Mouse (Mus musculus) hindbrain, embryonic 11.5 days (tissue): ENCODE data around the gene Rasgrp4. TPM values are rescaled to one million over a fixed set of nuclear protein-coding genes. Genes with fewer than 3 reads are reported as not detected.

Experiments used
- ATAC-seq: fragments of 200-750 bp; cut with Nextera tagmentation; 2 replicates; pipeline ENCODE4 v1.8.0; 2017; ENCODE audit warnings: mild to moderate bottlenecking, moderate TSS enrichment, moderate library complexity; ENCODE audit not compliant: low FRiP score
- DNase-seq: peaks from one replicate; pipeline ENCODE4 v3.0.0-alpha.2; 2015; ENCODE audit warnings: low spot score
- H3K27ac ChIP-seq: fragments of 300-500 bp; sonication (generic); 2 replicates; pipeline ENCODE4 v1.5.1; 2014; ENCODE audit warnings: mild to moderate bottlenecking, low read depth, low read length
- H3K27me3 ChIP-seq: fragments of 300-500 bp; sonication (generic); 2 replicates; pipeline ENCODE4 v1.6.1; 2014; ENCODE audit warnings: mild to moderate bottlenecking, low read length, moderate library complexity, mixed read lengths; ENCODE audit not compliant: control insufficient read depth, insufficient read depth
- H3K36me3 ChIP-seq: fragments of 300-500 bp; sonication (generic); 2 replicates; pipeline ENCODE4 v1.6.1; 2014; ENCODE audit warnings: mild to moderate bottlenecking, low read length, moderate library complexity, mixed read lengths; ENCODE audit not compliant: control insufficient read depth, insufficient read depth
- H3K4me1 ChIP-seq: fragments of 300-500 bp; sonication (generic); replicated peaks from 2 replicates; pipeline ENCODE4 v1.6.1; 2014; ENCODE audit warnings: low read length, mixed read lengths; ENCODE audit not compliant: control insufficient read depth, insufficient read depth
- H3K4me2 ChIP-seq: fragments of 300-500 bp; sonication (generic); replicated peaks from 2 replicates; pipeline ENCODE4 v1.6.1; 2014; ENCODE audit warnings: mild to moderate bottlenecking, low read depth, low read length
- H3K4me3 ChIP-seq: fragments of 300-500 bp; sonication (generic); 2 replicates; pipeline ENCODE4 v1.5.1; 2014; ENCODE audit warnings: low read depth, low read length
- H3K9ac ChIP-seq: fragments of 300-500 bp; sonication (generic); 2 replicates; pipeline ENCODE4 v1.6.1; 2014; ENCODE audit warnings: low read depth, low read length
- H3K9me3 ChIP-seq: fragments of 300-500 bp; sonication (generic); 2 replicates; pipeline ENCODE4 v1.6.1; 2016; ENCODE audit warnings: low read length; ENCODE audit not compliant: control insufficient read depth
- WGBS: fragments of 180-500 bp; shearing (Covaris S2); extraction: QIAGEN DNeasy Blood & Tissue Kit; methylation state at CpG from one replicate; pipeline ENCODE4 v1.1.7; 2014; 5-methylcytosine and 5-hydroxymethylcytosine counted together
- polyA plus RNA-seq: library from polyadenylated mRNA; unstranded; fragments of >200 nt; fragmentation: Nextera tagmentation; extraction: Ambion mirVana; gene quantifications from 2 replicates; pipeline ENCODE4 v1.2.1, GENCODE M21; 2014

Rasgrp4 gene
- polyA plus RNA-seq = 0.28 and 0.52 TPM in 2 replicates

- 0 out of 2 replicates have a peak within 1 kb of the TSS, but pooled peaks have one; percentile 12 for H3K4me3 ChIP-seq
- peaks cover 5% of the 10 kb centered on the region for H3K27me3 ChIP-seq
- H3K4me2 ChIP-seq = peak within 1 kb of the TSS; percentile 44
- no peak within 1 kb of the TSS for H3K27ac ChIP-seq
- no peaks in the 10 kb centered on the region for H3K4me1 ChIP-seq
- no peak within 1 kb of the TSS for H3K9ac ChIP-seq
- H3K36me3 ChIP-seq = no peaks in the 10 kb centered on the region
- DNase-seq = peak; percentile 37
- ATAC-seq = no peak
- no peaks in the 10 kb centered on the region for H3K9me3 ChIP-seq
- under 1% methylated on average over 15 of the region's 20 CpGs for WGBS
Measured at GRCm38 (mm10) chr7:29134693-29135386, at the start of gene Rasgrp4. TSS of gene Rasgrp4 (plus strand) at chr7:29134851.

GRCm38 (mm10) chr7:29085981-29086380 is 48.7 kb upstream of the Rasgrp4 start:
- H3K4me2 ChIP-seq = no peak overlapping the region
- no peak overlapping the region for H3K9ac ChIP-seq
- H3K4me3 ChIP-seq = no peak overlapping the region
- H3K4me1 ChIP-seq = no peaks in the 10 kb centered on the region
- DNase-seq = no peak
- no peaks in the 10 kb centered on the region for H3K27me3 ChIP-seq
- no peak for ATAC-seq
- H3K27ac ChIP-seq = no peak overlapping the region
- no peaks in the 10 kb centered on the region for H3K36me3 ChIP-seq
- WGBS = 86% methylated on average over 29 of the region's 30 CpGs
- H3K9me3 ChIP-seq = no peaks in the 10 kb centered on the region

GRCm38 (mm10) chr7:29086902-29087301 is 47.7 kb upstream of the Rasgrp4 start:
- Histone ChIP-seq H3K36me3 (no peaks in the 10 kb centered on the region), H3K9me3 (no peaks in the 10 kb centered on the region), H3K27ac (no peak overlapping the region), H3K9ac (no peak overlapping the region), H3K4me3 (no peak overlapping the region), H3K27me3 (no peaks in the 10 kb centered on the region), H3K4me1 (no peaks in the 10 kb centered on the region), H3K4me2 (no peak overlapping the region)
- no peak for ATAC-seq
- 85% methylated on average over 10 of the region's 10 CpGs for WGBS
- DNase-seq = no peak

- no peak overlapping the region for H3K4me2 ChIP-seq
- H3K36me3 ChIP-seq = no peaks in the 10 kb centered on the region
- no peaks in the 10 kb centered on the region for H3K27me3 ChIP-seq
- ATAC-seq = no peak
- no peaks in the 10 kb centered on the region for H3K4me1 ChIP-seq
- no peak overlapping the region for H3K27ac ChIP-seq
- no peak overlapping the region for H3K4me3 ChIP-seq
- DNase-seq = no peak
- no peak overlapping the region for H3K9ac ChIP-seq
- WGBS = 71% methylated on average over 6 of the region's 6 CpGs
- no peaks in the 10 kb centered on the region for H3K9me3 ChIP-seq
Measured at GRCm38 (mm10) chr7:29088817-29089216, 45.8 kb upstream of the Rasgrp4 start.

- Histone ChIP-seq H3K9me3 (no peaks in the 10 kb centered on the region), H3K4me2 (no peak overlapping the region)
Measured at GRCm38 (mm10) chr7:29097131-29097530, 37.5 kb upstream of the Rasgrp4 start.

GRCm38 (mm10) chr7:29101286-29102017 is 33.2 kb upstream of the Rasgrp4 start:
- H3K4me2 ChIP-seq = no peak overlapping the region
- no peak overlapping the region for H3K27ac ChIP-seq
- no peak overlapping the region for H3K9ac ChIP-seq
- no peaks in the 10 kb centered on the region for H3K36me3 ChIP-seq
- DNase-seq (no peak), ATAC-seq (no peak)
- no peak overlapping the region for H3K4me3 ChIP-seq
- 92% methylated on average over 12 of the region's 12 CpGs for WGBS
- no peaks in the 10 kb centered on the region for H3K9me3 ChIP-seq
- no peaks in the 10 kb centered on the region for H3K4me1 ChIP-seq
- no peaks in the 10 kb centered on the region for H3K27me3 ChIP-seq

More at GRCm38 (mm10) chr7:29097131-29097530, 37.5 kb upstream of the Rasgrp4 start:
- ATAC-seq = no peak
- no peaks in the 10 kb centered on the region for H3K36me3 ChIP-seq
- no peaks in the 10 kb centered on the region for H3K4me1 ChIP-seq
- no peak for DNase-seq
- 85% methylated on average over 16 of the region's 16 CpGs for WGBS
- no peaks in the 10 kb centered on the region for H3K27me3 ChIP-seq
- H3K9ac ChIP-seq = no peak overlapping the region
- no peak overlapping the region for H3K4me3 ChIP-seq
- no peak overlapping the region for H3K27ac ChIP-seq

GRCm38 (mm10) chr7:29108992-29109955 is 25.4 kb upstream of the Rasgrp4 start:
- Histone ChIP-seq H3K4me3 (no peak overlapping the region), H3K36me3 (no peaks in the 10 kb centered on the region), H3K9me3 (no peaks in the 10 kb centered on the region), H3K4me1 (no peaks in the 10 kb centered on the region), H3K4me2 (peak overlapping the region; percentile 42), H3K27ac (no peak overlapping the region), H3K9ac (no peak overlapping the region; the same call in 1 of the 2 replicates), H3K27me3 (no peaks in the 10 kb centered on the region)
- 33% methylated on average over 38 of the region's 38 CpGs for WGBS
- DNase-seq (peak; percentile 37), ATAC-seq (no peak)

GRCm38 (mm10) chr7:29118142-29118851 is 16.4 kb upstream of the Rasgrp4 start:
- Histone ChIP-seq H3K27ac (no peak overlapping the region), H3K4me1 (no peaks in the 10 kb centered on the region), H3K36me3 (no peaks in the 10 kb centered on the region), H3K9me3 (no peaks in the 10 kb centered on the region), H3K9ac (no peak overlapping the region), H3K4me2 (no peak overlapping the region), H3K27me3 (no peaks in the 10 kb centered on the region), H3K4me3 (no peak overlapping the region)
- ATAC-seq (no peak), DNase-seq (no peak)
- 14% methylated on average over 18 of the region's 18 CpGs for WGBS
